In genomic region chr5:72891534-72891933, GRCm38 (mm10) we compare ENCODE assay signal across 8 mouse cellular contexts. TPM values are rescaled to one million over a fixed set of nuclear protein-coding genes. Genes with fewer than 3 reads are reported as not detected.
DNase-seq lines count a peak whose midpoint lies in the region; ATAC-seq and TF ChIP-seq lines count a peak whose summit lies in the region.

No protein-coding gene starts in this region.

- WGBS in bone marrow, adult 2 months = 5% methylated on average over 12 of the region's 12 CpGs
- WGBS in forebrain, embryonic 12.5 days = 8% methylated on average over 12 of the region's 12 CpGs
- 5% methylated on average over 12 of the region's 12 CpGs for WGBS in stomach, embryonic 14.5 days

- 0 out of 2 replicates have a peak, but pooled peaks cover 2% of the 10 kb centered on the region for H3K27me3 ChIP-seq in forebrain, embryonic 12.5 days
- no peaks in the 10 kb centered on the region for H3K27me3 ChIP-seq in stomach, embryonic 14.5 days (ENCODE audit: control insufficient read depth, insufficient read depth, low read length)

- H3K9ac ChIP-seq in forebrain, embryonic 12.5 days = no peak overlapping the region
- H3K9ac ChIP-seq in stomach, embryonic 14.5 days (replicated peaks; ENCODE audit: low read depth, low read length) = no peak overlapping the region

- ATAC-seq in forebrain, embryonic 12.5 days (ENCODE audit: low FRiP score) = peak; percentile 39; the same call in 1 of the 2 replicates
- ATAC-seq in stomach, embryonic 14.5 days (ENCODE audit: insufficient number of reproducible peaks, insufficient read depth, low FRiP score, low read depth) = peak; percentile 42; the same call in 1 of the 2 replicates

- no peak overlapping the region for H3K4me3 ChIP-seq in bone marrow, adult 2 months (replicated peaks; ENCODE audit: control insufficient read depth, low read depth, low read length)
- no peak overlapping the region for H3K4me3 ChIP-seq in forebrain, embryonic 12.5 days (replicated peaks)
- H3K4me3 ChIP-seq in stomach, embryonic 14.5 days (ENCODE audit: low read depth, low read length) = no peak overlapping the region

- no peaks in the 10 kb centered on the region for H3K4me1 ChIP-seq in bone marrow, adult 2 months (ENCODE audit: control insufficient read depth, insufficient read depth, low read length)
- no peaks in the 10 kb centered on the region for H3K4me1 ChIP-seq in forebrain, embryonic 12.5 days
- no peaks in the 10 kb centered on the region for H3K4me1 ChIP-seq in stomach, embryonic 14.5 days (ENCODE audit: control insufficient read depth, insufficient read depth, low read length)

- intact Hi-C loops in heart, postnatal 14 days (cut with DNase I) = loop anchor here (1.0 to 10.0 kb wide), 2 partner anchors 68 to 183 kb away; no protein-coding TSS in a partner anchor
- intact Hi-C loops in left cerebral cortex, postnatal 25 days (cut with DNase I) = loop anchor here (10.0 kb wide), 1 partner anchor 183 kb away; no protein-coding TSS in a partner anchor

- no peak overlapping the region for H3K4me2 ChIP-seq in forebrain, embryonic 12.5 days
- no peak overlapping the region for H3K4me2 ChIP-seq in stomach, embryonic 14.5 days (replicated peaks; ENCODE audit: low read depth, low read length)

- H3K27ac ChIP-seq in bone marrow, adult 2 months (ENCODE audit: control insufficient read depth, insufficient read depth, low read depth, low read length, poor library complexity) = no peak overlapping the region
- no peak overlapping the region for H3K27ac ChIP-seq in forebrain, embryonic 12.5 days
- H3K27ac ChIP-seq in stomach, embryonic 14.5 days (ENCODE audit: low read length) = no peak overlapping the region

- H3K36me3 ChIP-seq in forebrain, embryonic 12.5 days (replicated peaks) = no peaks in the 10 kb centered on the region
- no peaks in the 10 kb centered on the region for H3K36me3 ChIP-seq in stomach, embryonic 14.5 days (ENCODE audit: control insufficient read depth, insufficient read depth, low read length)

- no peak for TF ChIP-seq POLR2A in bone marrow, adult 2 months (IDR thresholded peaks at IDR 0.05; ENCODE audit: borderline replicate concordance, control insufficient read depth, low read depth, low read length)

- DNase-seq in ovary, postnatal 36 days (ENCODE audit: low spot score) = peak; percentile 37
- no peak for DNase-seq in ovary, postnatal 10 days (ENCODE audit: low spot score)
- DNase-seq in heart, postnatal 14 days = peak; percentile 63 to 77
- DNase-seq in left cerebral cortex, postnatal 25 days (ENCODE audit: low spot score in 2 of 2) = peak; percentile 40 to 50
- peak; percentile 75 for DNase-seq in mesoderm, embryonic 11.5 days (ENCODE audit: low read depth, low spot score)

- peak; percentile 73 for TF ChIP-seq CTCF in bone marrow, adult 2 months (IDR thresholded peaks at IDR 0.05; ENCODE audit: control insufficient read depth, insufficient read depth, low read length)

- H3K9me3 ChIP-seq in forebrain, embryonic 12.5 days = no peaks in the 10 kb centered on the region
- H3K9me3 ChIP-seq in stomach, embryonic 14.5 days (ENCODE audit: control insufficient read depth, low read depth, low read length) = no peaks in the 10 kb centered on the region

RNA-seq across cellular contexts. Expression of gene Slain2, which starts 22.6 kb away (rescaled TPM):
- polyA plus RNA-seq in bone marrow, adult 2 months (2011; ENCODE audit: insufficient read depth, insufficient read length, low replicate concordance, missing spikeins) = 9.3 and 18.4 TPM in 2 replicates
- 22.4 and 25.6 TPM in 2 replicates for polyA plus RNA-seq in forebrain, embryonic 12.5 days (2016; fragmentation: Nextera tagmentation; extraction: Ambion mirVana)
- total RNA-seq in heart, postnatal 14 days (2021) = 100 to 1,000 TPM; 109 to 122 TPM
- 10 to 100 TPM; 21.2 to 21.5 TPM for total RNA-seq in left cerebral cortex, postnatal 25 days (2021)
- 22.6 and 26.0 TPM in 2 replicates for polyA plus RNA-seq in stomach, embryonic 14.5 days (2014; fragmentation: Nextera tagmentation; extraction: Ambion mirVana)

RNA-seq across cellular contexts. Expression of gene Tec, which starts 23.3 kb away (rescaled TPM):
- 16.8 and 39.4 TPM in 2 replicates for polyA plus RNA-seq in bone marrow, adult 2 months (2011; ENCODE audit: insufficient read depth, insufficient read length, low replicate concordance, missing spikeins)
- polyA plus RNA-seq in forebrain, embryonic 12.5 days (2016; fragmentation: Nextera tagmentation; extraction: Ambion mirVana) = 3.1 and 3.4 TPM in 2 replicates
- total RNA-seq in heart, postnatal 14 days (2021) = 10 to 100 TPM; 11.0 to 11.9 TPM
- 1 to 10 TPM; 3.0 to 3.7 TPM for total RNA-seq in left cerebral cortex, postnatal 25 days (2021)
- 5.2 and 7.7 TPM in 2 replicates for polyA plus RNA-seq in stomach, embryonic 14.5 days (2014; fragmentation: Nextera tagmentation; extraction: Ambion mirVana)
